Mouse (Mus musculus): Measurements from ENCODE around the gene Iqsec2. TPM values are rescaled to one million over a fixed set of nuclear protein-coding genes. Genes with fewer than 3 reads are reported as not detected.
"Not testable (repeated sequence)": the region's sequence is repeated elsewhere in the genome, so short reads cannot be mapped to it uniquely, and the experiment has no call there.

Iqsec2 gene
- polyA plus RNA-seq, 1 experiment from 2014 or later, result 3.2 TPM

- Histone ChIP-seq H3K4me3 (replicated peaks) (no peak overlapping the region), H3K27ac (no peak overlapping the region), H3K9ac (replicated peaks) (no peak overlapping the region), H3K9me3 (no peaks in the 10 kb centered on the region), H3K27me3 (peaks cover 94% of the 10 kb centered on the region), H3K4me1 (replicated peaks) (no peaks in the 10 kb centered on the region), H3K4me2 (replicated peaks) (no peak overlapping the region), H3K36me3 (no peaks in the 10 kb centered on the region)
- 0 out of 2 replicates have a peak, but pooled peaks have one; percentile 43 for ATAC-seq
- WGBS, result 62% methylated on average over 5 of the region's 5 CpGs
Measured at GRCm38 (mm10) chrX:152224280-152224679, 80.2 kb downstream of the Iqsec2 start.

- peak; percentile 98 for ATAC-seq
- Histone ChIP-seq H3K9me3 (no peaks in the 10 kb centered on the region), H3K4me2 (replicated peaks) (peak within 1 kb of the TSS; percentile 93), H3K27me3 (peaks cover 18% of the 10 kb centered on the region), H3K4me3 (replicated peaks) (peak within 1 kb of the TSS; percentile 92), H3K27ac (peak within 1 kb of the TSS; percentile 68), H3K36me3 (peaks cover 13% of the 10 kb centered on the region; the same call in 1 of the 2 replicates), H3K9ac (replicated peaks) (peak within 1 kb of the TSS; percentile 94), H3K4me1 (replicated peaks) (peaks cover 20% of the 10 kb centered on the region)
- 1% methylated on average over 68 of the region's 69 CpGs for WGBS
Measured at GRCm38 (mm10) chrX:152232781-152233763, 89.0 kb downstream of the Iqsec2 start, which contains the start of gene Kdm5c. Gene Kdm5c, plus strand, starts transcription at chrX:152233020.

- H3K9me3 ChIP-seq, result no peaks in the 10 kb centered on the region
- peak overlapping the region; percentile 94 for H3K9ac ChIP-seq (replicated peaks)
- no peak for ATAC-seq
- H3K27ac ChIP-seq, result no peak overlapping the region
- peak overlapping the region; percentile 92 for H3K4me3 ChIP-seq (replicated peaks)
- peak overlapping the region; percentile 93 for H3K4me2 ChIP-seq (replicated peaks)
- H3K36me3 ChIP-seq, result peaks cover 22% of the 10 kb centered on the region; the same call in 1 of the 2 replicates
- 41% methylated on average over 3 of the region's 3 CpGs for WGBS
- H3K27me3 ChIP-seq, result peaks cover 7% of the 10 kb centered on the region; the same call in 1 of the 2 replicates
- H3K4me1 ChIP-seq (replicated peaks), result peaks cover 20% of the 10 kb centered on the region
Measured at GRCm38 (mm10) chrX:152234125-152234524, 90.1 kb downstream of the Iqsec2 start.

- no peak for ATAC-seq
- 92% methylated on average over 2 of the region's 2 CpGs for WGBS
- H3K4me1 ChIP-seq (replicated peaks), result peaks cover 20% of the 10 kb centered on the region
- peaks cover 38% of the 10 kb centered on the region for H3K36me3 ChIP-seq
- H3K27ac ChIP-seq, result no peak overlapping the region
- peaks cover under 1% of the 10 kb centered on the region; the same call in 1 of the 2 replicates for H3K27me3 ChIP-seq
- no peak overlapping the region for H3K4me3 ChIP-seq (replicated peaks)
- peak overlapping the region; percentile 93 for H3K4me2 ChIP-seq (replicated peaks)
- H3K9ac ChIP-seq (replicated peaks), result no peak overlapping the region
- H3K9me3 ChIP-seq, result no peaks in the 10 kb centered on the region
Measured at GRCm38 (mm10) chrX:152235758-152236157, 91.7 kb downstream of the Iqsec2 start.

DNA sequence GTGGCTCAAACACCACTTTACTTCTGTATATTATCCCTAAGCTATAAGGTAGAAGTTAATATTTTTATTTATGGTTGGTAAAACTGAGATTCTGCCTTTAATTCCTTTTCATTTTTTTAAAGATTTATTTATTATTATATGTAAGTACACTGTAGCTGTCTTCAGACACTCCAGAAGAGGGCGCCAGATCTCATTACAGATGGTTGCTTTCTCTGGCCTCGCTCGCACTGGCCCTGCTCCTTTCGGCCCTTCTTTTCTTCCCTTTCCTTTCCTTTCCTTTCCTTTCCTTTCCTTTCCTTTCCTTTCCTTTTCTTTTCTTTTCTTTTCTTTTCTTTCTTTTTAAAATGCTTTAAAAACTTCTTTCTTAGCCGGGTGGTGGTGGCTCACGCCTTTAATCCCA, 99.1 kb downstream of the Iqsec2 start:
- peaks cover 89% of the 10 kb centered on the region for H3K36me3 ChIP-seq
- 74% methylated on average over 6 of the region's 6 CpGs for WGBS
- H3K9ac ChIP-seq (replicated peaks); H3K4me2 ChIP-seq (replicated peaks); H3K4me3 ChIP-seq (replicated peaks); H3K27ac ChIP-seq; H3K9me3 ChIP-seq; H3K4me1 ChIP-seq (replicated peaks); ATAC-seq; H3K27me3 ChIP-seq: not testable (repeated sequence)

- no peaks in the 10 kb centered on the region for H3K4me1 ChIP-seq (replicated peaks)
- no peak overlapping the region for H3K4me3 ChIP-seq (replicated peaks)
- 97% methylated on average over 2 of the region's 2 CpGs for WGBS
- H3K4me2 ChIP-seq (replicated peaks), result no peak overlapping the region
- H3K27ac ChIP-seq, result no peak overlapping the region
- no peak overlapping the region for H3K9ac ChIP-seq (replicated peaks)
- peaks cover 82% of the 10 kb centered on the region for H3K36me3 ChIP-seq
- no peaks in the 10 kb centered on the region for H3K27me3 ChIP-seq
- no peak for ATAC-seq
- H3K9me3 ChIP-seq, result no peaks in the 10 kb centered on the region
Measured at GRCm38 (mm10) chrX:152244492-152245189, 100.6 kb downstream of the Iqsec2 start.

DNA sequence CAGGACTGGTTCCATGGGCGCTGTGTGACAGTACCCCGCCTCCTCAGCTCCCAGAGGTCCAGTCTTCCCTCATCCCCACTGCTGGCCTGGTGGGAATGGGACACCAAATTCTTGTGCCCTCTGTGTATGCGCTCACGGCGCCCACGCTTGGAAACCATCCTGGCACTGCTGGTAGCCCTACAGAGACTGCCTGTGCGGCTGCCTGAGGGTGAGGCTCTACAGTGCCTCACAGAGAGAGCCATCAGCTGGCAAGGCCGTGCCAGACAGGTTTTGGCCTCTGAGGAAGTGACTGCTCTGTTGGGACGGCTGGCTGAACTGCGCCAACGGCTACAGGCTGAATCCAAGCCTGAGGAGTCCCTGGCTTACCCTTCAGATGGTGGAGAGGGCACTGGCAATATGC, 127.1 kb downstream of the Iqsec2 start:
- Histone ChIP-seq H3K9ac (replicated peaks) (no peak overlapping the region), H3K36me3 (peaks cover 95% of the 10 kb centered on the region)
- WGBS, result 98% methylated on average over 11 of the region's 11 CpGs

More for the DNA sequence above, 127.1 kb downstream of the Iqsec2 start:
- no peak overlapping the region for H3K27ac ChIP-seq
- no peaks in the 10 kb centered on the region for H3K27me3 ChIP-seq
- H3K9me3 ChIP-seq, result no peaks in the 10 kb centered on the region
- H3K4me3 ChIP-seq (replicated peaks), result no peak overlapping the region
- no peak overlapping the region for H3K4me2 ChIP-seq (replicated peaks)
- ATAC-seq, result no peak
- H3K4me1 ChIP-seq (replicated peaks), result no peaks in the 10 kb centered on the region

Other genes with a start within 250 kb of the Iqsec2 start
- gene Hsd17b10, start 142.4 kb upstream of the Iqsec2 start, polyA plus RNA-seq (2015; fragmentation: Nextera tagmentation; extraction: Ambion mirVana), result 119 and 128 TPM in 2 replicates
- 4.0 TPM in 2 replicates for gene Ribc1, start 128.0 kb upstream of the Iqsec2 start, polyA plus RNA-seq (2015; fragmentation: Nextera tagmentation; extraction: Ambion mirVana)
- gene Smc1a, start 127.8 kb upstream of the Iqsec2 start, polyA plus RNA-seq (2015; fragmentation: Nextera tagmentation; extraction: Ambion mirVana), result 90.2 and 103 TPM in 2 replicates
- gene Kdm5c, start 88.8 kb downstream of the Iqsec2 start, polyA plus RNA-seq (2015; fragmentation: Nextera tagmentation; extraction: Ambion mirVana), result 39.6 and 45.6 TPM in 2 replicates
- gene Kantr, start 183.2 kb downstream of the Iqsec2 start, polyA plus RNA-seq (2015; fragmentation: Nextera tagmentation; extraction: Ambion mirVana), result 29.7 and 31.7 TPM in 2 replicates
- gene Tspyl2, start 198.2 kb downstream of the Iqsec2 start, polyA plus RNA-seq (2015; fragmentation: Nextera tagmentation; extraction: Ambion mirVana), result 50.8 and 56.4 TPM in 2 replicates
- 10.8 and 12.2 TPM in 2 replicates for gene Gpr173, start 224.4 kb downstream of the Iqsec2 start, polyA plus RNA-seq (2015; fragmentation: Nextera tagmentation; extraction: Ambion mirVana)